Mouse (Mus musculus): ENCODE results near the gene Fam50b.

Gene Fam50b

DNA sequence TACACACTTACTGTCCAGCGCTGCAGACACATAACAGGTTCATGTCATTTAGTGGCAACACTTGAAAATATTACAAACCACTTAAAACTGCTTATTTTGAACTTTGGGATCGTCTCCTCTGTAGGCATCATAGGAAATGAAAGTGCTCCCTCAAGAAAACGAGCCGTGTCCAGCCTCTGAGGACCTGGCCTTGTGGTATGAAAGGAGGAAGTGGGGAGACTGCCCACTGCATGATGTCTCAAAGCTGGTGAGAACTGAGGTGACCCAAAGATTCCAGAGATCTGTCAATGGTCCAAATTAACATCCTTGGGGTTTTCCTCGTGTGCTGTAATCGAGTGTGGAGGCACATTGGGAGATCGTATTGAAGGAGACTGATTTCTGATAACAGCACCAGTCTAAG lies 58.4 kb downstream of the Fam50b start:
- peak in 1 of 2 experiments; percentile 16 for DNase-seq (ENCODE audit: low spot score in 2 of 2)

DNA sequence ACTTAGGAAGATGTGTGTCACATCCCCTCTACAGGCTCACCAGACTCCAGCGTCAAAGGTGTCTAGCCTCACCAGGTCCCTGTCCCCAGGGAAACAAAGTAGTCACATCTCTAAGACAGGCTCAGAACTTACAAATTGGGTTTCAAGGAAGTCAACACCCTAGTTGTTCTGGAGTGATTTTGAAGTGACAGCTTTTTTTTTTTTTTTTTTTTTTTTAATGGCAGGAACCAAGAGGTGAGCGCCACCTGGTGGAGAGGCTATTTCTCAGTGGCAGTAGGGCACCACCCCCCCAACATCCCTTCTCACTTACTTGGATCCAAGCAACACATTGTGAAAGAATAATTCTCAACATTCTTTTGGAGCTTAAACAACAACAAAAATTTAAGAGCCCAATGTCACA lies 59.2 kb downstream of the Fam50b start:
- DNase-seq (ENCODE audit: low spot score in 2 of 2) = peak in 1 of 2 experiments; percentile 46

DNA sequence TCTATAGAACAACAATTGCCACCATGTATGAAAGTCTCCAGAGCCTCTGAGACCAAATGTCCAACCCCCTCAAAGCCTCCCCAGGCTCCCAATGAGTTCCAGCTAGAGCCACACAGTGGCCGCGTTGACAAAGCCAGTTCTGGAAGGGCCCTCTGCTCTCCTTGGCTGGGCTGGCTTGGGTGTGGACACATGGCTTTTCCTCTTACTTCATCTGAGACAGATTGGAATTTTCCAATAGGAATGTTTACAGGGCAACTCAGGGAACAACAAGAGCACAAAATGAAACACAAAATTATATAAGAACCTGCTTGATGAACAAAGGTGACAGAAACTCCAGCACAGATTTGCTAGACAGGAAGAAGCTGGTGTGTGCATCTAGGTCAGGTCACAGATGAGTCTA lies 59.8 kb downstream of the Fam50b start:
- DNase-seq (ENCODE audit: low spot score in 2 of 2) = no peak
